Mouse (Mus musculus) liver, adult 2 months (tissue): ENCODE data around the gene Cgn.

ENCODE experiments used
- CTCF ChIP-seq: fragments of 200-500 bp; IDR thresholded peaks from 2 replicates; pipeline ENCODE4 v1.5.1; 2011; ENCODE audit warnings: low read depth, low read length, control low read depth
- POLR2A ChIP-seq: fragments of 200-500 bp; IDR thresholded peaks from 2 replicates; pipeline ENCODE4 v1.6.1; 2011; ENCODE audit warnings: low read length, control low read depth; ENCODE audit not compliant: insufficient read depth; ENCODE audit errors: extremely low read depth

GRCm38 (mm10) chr3:94793672-94794071 lies 7.4 kb upstream of the Cgn start:
- TF ChIP-seq POLR2A (no peak), CTCF (no peak)
